In the genomic region with DNA sequence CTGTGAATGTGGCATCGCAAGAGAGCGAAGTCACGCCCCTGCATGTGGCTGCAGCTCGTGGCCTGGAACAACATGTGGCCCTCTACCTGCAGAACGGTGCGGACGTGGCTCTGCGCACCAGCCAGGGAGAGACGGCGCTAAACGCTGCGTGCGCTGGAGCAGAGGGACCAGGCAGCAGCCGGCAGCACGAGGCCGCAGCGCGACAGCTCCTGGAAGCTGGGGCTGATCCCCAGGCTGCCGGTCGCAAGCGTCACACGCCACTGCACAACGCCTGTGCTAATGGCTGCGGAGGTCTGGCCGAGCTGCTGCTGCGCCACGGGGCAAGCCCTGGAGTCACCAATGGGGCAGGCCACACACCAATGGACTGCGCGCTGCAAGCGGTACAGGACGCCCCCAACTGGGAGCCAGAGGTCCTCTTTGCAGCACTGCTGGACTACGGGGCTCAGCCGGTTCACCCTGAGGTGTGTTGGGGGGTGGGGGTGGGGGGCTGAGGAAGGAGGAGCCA, we compare ENCODE assay signal across 8 mouse cellular contexts. TPM values are rescaled to one million over a fixed set of nuclear protein-coding genes. Genes with fewer than 3 reads are reported as not detected.
DNase-seq lines count a peak whose midpoint lies in the region; ATAC-seq and TF ChIP-seq lines count a peak whose summit lies in the region.

No protein-coding gene starts in this region.

- peak overlapping the region; percentile 44 for H3K4me3 ChIP-seq in heart, embryonic 12.5 days
- 0 out of 2 replicates have a peak overlapping the region, but pooled peaks have one; percentile 8 for H3K4me3 ChIP-seq in G1E (ENCODE audit: low read depth, low read length)
- H3K4me3 ChIP-seq in embryonic facial prominence, embryonic 10.5 days = peak overlapping the region; percentile 60
- peak overlapping the region; percentile 42 for H3K4me3 ChIP-seq in hindbrain, embryonic 16.5 days (ENCODE audit: low read length)
- peak overlapping the region; percentile 41 for H3K4me3 ChIP-seq in stomach, embryonic 16.5 days (replicated peaks; ENCODE audit: low read length)

- WGBS in heart, embryonic 12.5 days = under 1% methylated on average over 33 of the region's 33 CpGs
- 1% methylated on average over 33 of the region's 33 CpGs for WGBS in embryonic facial prominence, embryonic 10.5 days
- 2% methylated on average over 32 of the region's 33 CpGs for WGBS in hindbrain, embryonic 16.5 days
- 2% methylated on average over 33 of the region's 33 CpGs for WGBS in stomach, embryonic 16.5 days

- no peaks in the 10 kb centered on the region for H3K9me3 ChIP-seq in heart, embryonic 12.5 days (replicated peaks)
- H3K9me3 ChIP-seq in G1E (replicated peaks) = no peaks in the 10 kb centered on the region
- no peaks in the 10 kb centered on the region for H3K9me3 ChIP-seq in embryonic facial prominence, embryonic 10.5 days
- H3K9me3 ChIP-seq in hindbrain, embryonic 16.5 days (ENCODE audit: control insufficient read depth, low read length) = no peaks in the 10 kb centered on the region
- no peaks in the 10 kb centered on the region for H3K9me3 ChIP-seq in stomach, embryonic 16.5 days (replicated peaks; ENCODE audit: control insufficient read depth, low read length)

- TF ChIP-seq CTCF in G1E (IDR thresholded peaks at IDR 0.05; ENCODE audit: low read depth, low read length) = no peak

- H3K27me3 ChIP-seq in heart, embryonic 12.5 days (replicated peaks) = 0 out of 2 replicates have a peak, but pooled peaks cover 7% of the 10 kb centered on the region
- peaks cover 35% of the 10 kb centered on the region for H3K27me3 ChIP-seq in G1E (ENCODE audit: insufficient read depth, low read length)
- H3K27me3 ChIP-seq in embryonic facial prominence, embryonic 10.5 days (replicated peaks; ENCODE audit: low read depth, poor library complexity, severe bottlenecking) = peaks cover 34% of the 10 kb centered on the region
- H3K27me3 ChIP-seq in hindbrain, embryonic 16.5 days (replicated peaks; ENCODE audit: control insufficient read depth, insufficient read depth, low read length) = no peaks in the 10 kb centered on the region
- H3K27me3 ChIP-seq in stomach, embryonic 16.5 days (ENCODE audit: control insufficient read depth, insufficient read depth, low read length) = no peaks in the 10 kb centered on the region

- peak; percentile 67 for ATAC-seq in heart, embryonic 12.5 days (ENCODE audit: insufficient number of reproducible peaks, low FRiP score)
- no peak for ATAC-seq in G1E (ENCODE audit: extremely low read depth, insufficient number of reproducible peaks, low FRiP score, poor library complexity, severe bottlenecking)
- ATAC-seq in hindbrain, embryonic 16.5 days = peak; percentile 76
- ATAC-seq in stomach, embryonic 16.5 days (ENCODE audit: insufficient read depth, low FRiP score) = peak; percentile 67
- no peak for ATAC-seq in erythroid progenitor cell, adult 5-6 weeks (replicated peaks; ENCODE audit: low FRiP score, poor library complexity, severe bottlenecking)

- peak overlapping the region; percentile 66 for H3K9ac ChIP-seq in heart, embryonic 12.5 days
- peak overlapping the region; percentile 65 for H3K9ac ChIP-seq in hindbrain, embryonic 16.5 days (ENCODE audit: low read depth, low read length)
- peak overlapping the region; percentile 77 for H3K9ac ChIP-seq in stomach, embryonic 16.5 days (ENCODE audit: low read length)

- peaks cover 11% of the 10 kb centered on the region for H3K4me1 ChIP-seq in heart, embryonic 12.5 days (replicated peaks)
- no peaks in the 10 kb centered on the region; the same call in 1 of the 2 replicates for H3K4me1 ChIP-seq in G1E (ENCODE audit: insufficient read depth, low read depth, low read length)
- H3K4me1 ChIP-seq in embryonic facial prominence, embryonic 10.5 days = peaks cover 21% of the 10 kb centered on the region
- peaks cover 10% of the 10 kb centered on the region for H3K4me1 ChIP-seq in hindbrain, embryonic 16.5 days (ENCODE audit: control insufficient read depth, insufficient read depth, low read depth, low read length)
- H3K4me1 ChIP-seq in stomach, embryonic 16.5 days (ENCODE audit: control insufficient read depth, insufficient read depth, low read length) = peaks cover 9% of the 10 kb centered on the region

- no peaks in the 10 kb centered on the region for H3K36me3 ChIP-seq in heart, embryonic 12.5 days
- no peaks in the 10 kb centered on the region for H3K36me3 ChIP-seq in G1E (replicated peaks)
- no peaks in the 10 kb centered on the region for H3K36me3 ChIP-seq in embryonic facial prominence, embryonic 10.5 days (replicated peaks)
- no peaks in the 10 kb centered on the region for H3K36me3 ChIP-seq in hindbrain, embryonic 16.5 days (ENCODE audit: control insufficient read depth, insufficient read depth, low read length)
- no peaks in the 10 kb centered on the region for H3K36me3 ChIP-seq in stomach, embryonic 16.5 days (ENCODE audit: control insufficient read depth, insufficient read depth, low read length)

- no peak for DNase-seq in heart, adult 11 months
- DNase-seq in G1E (ENCODE audit: low spot score) = no peak
- DNase-seq in embryonic facial prominence, embryonic 10.5 days (ENCODE audit: low spot score) = peak; percentile 77
- peak; percentile 45 for DNase-seq in lung, postnatal 10 days

- H3K27ac ChIP-seq in heart, embryonic 12.5 days (ENCODE audit: poor library complexity, severe bottlenecking) = no peak overlapping the region
- H3K27ac ChIP-seq in embryonic facial prominence, embryonic 10.5 days (replicated peaks) = peak overlapping the region; percentile 81
- H3K27ac ChIP-seq in hindbrain, embryonic 16.5 days (ENCODE audit: low read depth, low read length) = no peak overlapping the region
- no peak overlapping the region for H3K27ac ChIP-seq in stomach, embryonic 16.5 days (ENCODE audit: low read length)

- peak overlapping the region; percentile 86 for H3K4me2 ChIP-seq in heart, embryonic 12.5 days
- H3K4me2 ChIP-seq in hindbrain, embryonic 16.5 days (ENCODE audit: low read length) = peak overlapping the region; percentile 79
- peak overlapping the region; percentile 79 for H3K4me2 ChIP-seq in stomach, embryonic 16.5 days (ENCODE audit: low read depth, low read length)

RNA-seq across cellular contexts. Expression of a gene that starts 7.9 kb away (rescaled TPM):
- polyA plus RNA-seq in heart, embryonic 12.5 days (2016; fragmentation: Nextera tagmentation; extraction: Ambion mirVana) = 0.06 and 0.13 TPM in 2 replicates
- total RNA-seq in G1E (2014; fragmentation: Nextera tagmentation) (not detected in 2 replicates), G1E (2017) (0.05 TPM in 1 of 2 replicates, not detected in the other)
- polyA plus RNA-seq in G1E (2012) = not detected in 2 replicates
- polyA plus RNA-seq in embryonic facial prominence, embryonic 10.5 days (2016; fragmentation: Nextera tagmentation; extraction: Ambion mirVana) = 0.09 and 0.10 TPM in 2 replicates
- 0.09 and 0.11 TPM in 2 replicates for polyA plus RNA-seq in hindbrain, embryonic 16.5 days (2015; fragmentation: Nextera tagmentation; extraction: Ambion mirVana)
- 0.12 TPM in 1 of 2 replicates, not detected in the other for polyA plus RNA-seq in stomach, embryonic 16.5 days (2015; fragmentation: Nextera tagmentation; extraction: Ambion mirVana)
- not detected in 2 replicates for total RNA-seq in erythroid progenitor cell, adult 5-6 weeks (2015; ENCODE audit: low replicate concordance)
- not detected in 2 replicates for total RNA-seq in erythroid progenitor cell, adult 5-6 weeks (2017; ENCODE audit: low replicate concordance)

RNA-seq across cellular contexts. Expression of a gene that starts 8.3 kb away (rescaled TPM):
- polyA plus RNA-seq in heart, embryonic 12.5 days (2016; fragmentation: Nextera tagmentation; extraction: Ambion mirVana) = 35.7 and 38.9 TPM in 2 replicates
- 17.9 and 24.4 TPM in 2 replicates for total RNA-seq in G1E (2014; fragmentation: Nextera tagmentation)
- total RNA-seq in G1E (2017) = 30.3 and 32.4 TPM in 2 replicates
- polyA plus RNA-seq in G1E (2012) = 27.2 and 27.6 TPM in 2 replicates
- 45.2 and 46.2 TPM in 2 replicates for polyA plus RNA-seq in embryonic facial prominence, embryonic 10.5 days (2016; fragmentation: Nextera tagmentation; extraction: Ambion mirVana)
- 81.6 and 85.0 TPM in 2 replicates for polyA plus RNA-seq in hindbrain, embryonic 16.5 days (2015; fragmentation: Nextera tagmentation; extraction: Ambion mirVana)
- polyA plus RNA-seq in stomach, embryonic 16.5 days (2015; fragmentation: Nextera tagmentation; extraction: Ambion mirVana) = 53.0 and 53.4 TPM in 2 replicates
- 46.1 and 52.6 TPM in 2 replicates for total RNA-seq in erythroid progenitor cell, adult 5-6 weeks (2015; ENCODE audit: low replicate concordance)
- 36.9 and 43.5 TPM in 2 replicates for total RNA-seq in erythroid progenitor cell, adult 5-6 weeks (2017; ENCODE audit: low replicate concordance)

RNA-seq across cellular contexts. Expression of a gene that starts 20.0 kb away (rescaled TPM):
- polyA plus RNA-seq in heart, embryonic 12.5 days (2016; fragmentation: Nextera tagmentation; extraction: Ambion mirVana) = 10.9 and 11.8 TPM in 2 replicates
- 24.4 and 29.9 TPM in 2 replicates for total RNA-seq in G1E (2014; fragmentation: Nextera tagmentation)
- total RNA-seq in G1E (2017) = 24.0 and 24.7 TPM in 2 replicates
- 60.0 and 65.2 TPM in 2 replicates for polyA plus RNA-seq in G1E (2012)
- polyA plus RNA-seq in embryonic facial prominence, embryonic 10.5 days (2016; fragmentation: Nextera tagmentation; extraction: Ambion mirVana) = 15.6 and 18.2 TPM in 2 replicates
- polyA plus RNA-seq in hindbrain, embryonic 16.5 days (2015; fragmentation: Nextera tagmentation; extraction: Ambion mirVana) = 26.6 and 29.2 TPM in 2 replicates
- polyA plus RNA-seq in stomach, embryonic 16.5 days (2015; fragmentation: Nextera tagmentation; extraction: Ambion mirVana) = 12.2 and 13.2 TPM in 2 replicates
- total RNA-seq in erythroid progenitor cell, adult 5-6 weeks (2015; ENCODE audit: low replicate concordance) = 14.3 and 22.0 TPM in 2 replicates
- 9.8 and 16.8 TPM in 2 replicates for total RNA-seq in erythroid progenitor cell, adult 5-6 weeks (2017; ENCODE audit: low replicate concordance)

RNA-seq across cellular contexts. Expression of a gene that starts 27.8 kb away (rescaled TPM):
- 14.0 and 14.3 TPM in 2 replicates for polyA plus RNA-seq in heart, embryonic 12.5 days (2016; fragmentation: Nextera tagmentation; extraction: Ambion mirVana)
- total RNA-seq in G1E (2014; fragmentation: Nextera tagmentation) (42.5 and 45.0 TPM in 2 replicates), G1E (2017) (4.9 and 5.7 TPM in 2 replicates)
- polyA plus RNA-seq in G1E (2012) = 5.4 and 10.1 TPM in 2 replicates
- polyA plus RNA-seq in embryonic facial prominence, embryonic 10.5 days (2016; fragmentation: Nextera tagmentation; extraction: Ambion mirVana) = 30.1 and 32.4 TPM in 2 replicates
- 2.9 and 3.6 TPM in 2 replicates for polyA plus RNA-seq in hindbrain, embryonic 16.5 days (2015; fragmentation: Nextera tagmentation; extraction: Ambion mirVana)
- 10.8 and 12.4 TPM in 2 replicates for polyA plus RNA-seq in stomach, embryonic 16.5 days (2015; fragmentation: Nextera tagmentation; extraction: Ambion mirVana)
- 26.7 and 30.2 TPM in 2 replicates for total RNA-seq in erythroid progenitor cell, adult 5-6 weeks (2015; ENCODE audit: low replicate concordance)
- total RNA-seq in erythroid progenitor cell, adult 5-6 weeks (2017; ENCODE audit: low replicate concordance) = 14.4 and 14.5 TPM in 2 replicates

RNA-seq across cellular contexts. Expression of a gene that starts 43.1 kb away (rescaled TPM):
- 65.4 and 68.6 TPM in 2 replicates for polyA plus RNA-seq in heart, embryonic 12.5 days (2016; fragmentation: Nextera tagmentation; extraction: Ambion mirVana)
- 69.7 and 74.7 TPM in 2 replicates for total RNA-seq in G1E (2014; fragmentation: Nextera tagmentation)
- total RNA-seq in G1E (2017) = 133 and 151 TPM in 2 replicates
- polyA plus RNA-seq in G1E (2012) = 179 and 180 TPM in 2 replicates
- 94.2 and 96.3 TPM in 2 replicates for polyA plus RNA-seq in embryonic facial prominence, embryonic 10.5 days (2016; fragmentation: Nextera tagmentation; extraction: Ambion mirVana)
- 70.4 and 76.8 TPM in 2 replicates for polyA plus RNA-seq in hindbrain, embryonic 16.5 days (2015; fragmentation: Nextera tagmentation; extraction: Ambion mirVana)
- polyA plus RNA-seq in stomach, embryonic 16.5 days (2015; fragmentation: Nextera tagmentation; extraction: Ambion mirVana) = 70.5 and 71.4 TPM in 2 replicates
- 77.5 and 82.2 TPM in 2 replicates for total RNA-seq in erythroid progenitor cell, adult 5-6 weeks (2015; ENCODE audit: low replicate concordance)
- 281 and 468 TPM in 2 replicates for total RNA-seq in erythroid progenitor cell, adult 5-6 weeks (2017; ENCODE audit: low replicate concordance)

Comparison
In these comparisons a context has a peak if more than half of its experiments do, and no peak if none do; other contexts are left out.
1. ATAC-seq: peak in heart, embryonic 12.5 days (single experiment), hindbrain, embryonic 16.5 days (single experiment) and stomach, embryonic 16.5 days (single experiment); none in G1E (single experiment) and erythroid progenitor cell, adult 5-6 weeks (single experiment).
2. H3K4me3 ChIP-seq: peak in every context shown above with its lines; median percentile 60 in embryonic facial prominence, embryonic 10.5 days; 44 in heart, embryonic 12.5 days; 42 in hindbrain, embryonic 16.5 days; 41 in stomach, embryonic 16.5 days; 8 in G1E.
3. DNase-seq: peak in embryonic facial prominence, embryonic 10.5 days (single experiment) and lung, postnatal 10 days (single experiment); none in heart, adult 11 months (single experiment) and G1E (single experiment).
4. Peak in every context shown above with its lines, with median percentiles within 50 percentile points of each other: H3K4me2 ChIP-seq and H3K9ac ChIP-seq.